Mouse (Mus musculus) gastrocnemius, adult 8-10 months (tissue): ENCODE results near the gene Itih4. TPM values are rescaled to one million over a fixed set of nuclear protein-coding genes. Genes with fewer than 3 reads are reported as not detected.

Experiments
- DNase-seq, 2 experiments: peaks; one replicate each; pipeline ENCODE4 v3.0.0; 2022; ENCODE audit warnings: low spot score in 2 of 2
- total RNA-seq, 4 experiments: library from RNA; stranded (reverse); gene quantifications; 2 replicates each; pipeline ENCODE4 v1.2.4; 2022

Itih4 gene
- total RNA-seq = under 1 TPM in 1 of 4 experiments, not detected in 3; 0.48 TPM

DNA sequence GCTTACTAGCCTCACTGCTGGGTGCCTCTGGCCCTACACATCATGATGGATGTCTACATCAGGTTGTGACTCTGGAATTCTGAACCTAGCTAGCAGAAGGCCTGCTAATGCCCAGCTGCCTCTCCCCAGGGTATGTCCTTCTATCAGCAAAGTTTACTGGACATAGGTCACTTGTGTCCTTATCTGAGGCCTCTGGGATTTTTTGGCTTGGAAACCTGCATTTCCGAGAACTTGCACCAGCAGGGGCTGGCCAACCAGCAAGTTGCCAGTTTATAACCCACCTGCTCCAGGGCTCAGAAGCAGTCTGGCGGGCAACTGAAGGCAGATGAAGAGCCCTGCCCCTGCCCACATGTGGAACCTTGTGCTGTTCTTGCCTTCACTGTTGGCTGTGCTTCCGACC, at the start of gene Itih4:
Gene Itih4 (plus strand): TSS at position 273 of the 400 bp plus-strand sequence.
- no peak for DNase-seq

GRCm38 (mm10) chr14:30837416-30837996, 48.8 kb upstream of the Itih4 start:
- DNase-seq = no peak

DNA sequence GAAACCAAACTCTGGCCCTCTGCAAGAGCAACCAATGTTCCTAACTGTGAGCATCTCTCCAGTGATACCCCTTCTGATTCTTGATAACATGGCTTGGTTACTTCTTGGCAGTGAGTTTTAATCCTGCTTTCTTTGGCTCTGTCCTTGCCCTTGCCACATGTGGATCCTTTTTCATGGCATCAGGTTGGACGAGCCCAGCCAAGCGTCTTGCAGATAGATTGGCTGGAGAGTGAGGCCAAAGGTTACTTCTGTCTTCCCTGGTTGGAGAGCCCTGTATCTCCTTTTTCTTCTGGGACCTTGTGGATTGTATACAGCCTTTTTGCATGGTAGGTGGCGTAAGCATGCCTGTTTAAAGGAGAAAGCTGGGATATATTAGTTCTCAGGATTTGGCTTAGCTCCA, 42.6 kb upstream of the Itih4 start:
- no peak for DNase-seq

GRCm38 (mm10) chr14:30850504-30850903, 35.8 kb upstream of the Itih4 start:
- no peak for DNase-seq

- no peak for DNase-seq
Observed at GRCm38 (mm10) chr14:30852325-30852724, 34.0 kb upstream of the Itih4 start.

DNA sequence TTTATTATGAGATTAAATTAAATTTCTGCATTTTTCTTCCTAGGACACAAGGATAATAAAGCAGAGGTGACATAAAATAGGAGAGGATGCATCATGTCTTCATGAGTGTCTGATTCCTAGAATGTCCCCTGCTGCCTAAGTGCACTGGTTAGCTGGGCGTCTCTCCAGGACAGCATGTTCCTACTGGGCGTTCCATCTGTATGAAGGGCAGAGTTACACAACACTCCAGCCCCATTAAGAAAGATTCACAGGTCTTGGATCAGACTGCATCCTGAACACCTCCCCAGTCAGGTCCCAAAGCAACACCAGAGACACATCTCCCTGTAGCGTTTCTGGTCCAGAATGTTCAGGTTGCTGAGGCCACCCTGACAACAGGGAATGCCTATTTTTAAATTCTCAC, 31.0 kb upstream of the Itih4 start:
- peak; percentile 53 to 61 for DNase-seq

DNA sequence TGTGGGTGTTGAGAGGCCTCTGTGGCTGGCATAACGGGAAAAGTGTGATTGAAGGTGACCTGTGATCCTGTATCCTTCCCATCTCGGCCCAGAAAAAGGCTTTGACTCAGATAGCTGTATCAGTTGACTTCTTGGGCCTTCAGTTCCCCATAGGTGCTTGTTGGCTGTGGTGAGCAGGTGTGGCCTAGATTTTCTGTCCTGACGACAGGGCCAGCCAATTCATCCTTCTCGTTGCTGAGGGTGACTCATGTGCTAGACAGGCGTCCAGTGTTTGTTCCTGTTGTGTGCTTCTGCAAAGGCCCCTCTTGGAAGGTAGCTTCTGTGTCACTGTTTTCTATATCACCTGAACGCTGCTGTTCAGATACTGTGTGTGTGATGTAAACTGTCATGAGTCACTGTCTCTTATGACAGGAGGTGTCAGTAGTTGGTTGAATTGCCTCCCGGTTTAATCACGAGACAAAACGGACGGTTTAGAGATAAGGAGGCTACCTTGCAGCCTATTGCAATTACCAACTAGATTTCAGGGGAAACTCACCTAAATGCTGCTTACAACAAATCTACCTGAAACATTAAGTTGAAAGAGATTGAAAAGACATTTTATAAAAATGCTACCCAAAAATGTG, 29.3 kb upstream of the Itih4 start:
- no peak for DNase-seq

GRCm38 (mm10) chr14:30857990-30858389, 28.3 kb upstream of the Itih4 start:
- DNase-seq = no peak

DNA sequence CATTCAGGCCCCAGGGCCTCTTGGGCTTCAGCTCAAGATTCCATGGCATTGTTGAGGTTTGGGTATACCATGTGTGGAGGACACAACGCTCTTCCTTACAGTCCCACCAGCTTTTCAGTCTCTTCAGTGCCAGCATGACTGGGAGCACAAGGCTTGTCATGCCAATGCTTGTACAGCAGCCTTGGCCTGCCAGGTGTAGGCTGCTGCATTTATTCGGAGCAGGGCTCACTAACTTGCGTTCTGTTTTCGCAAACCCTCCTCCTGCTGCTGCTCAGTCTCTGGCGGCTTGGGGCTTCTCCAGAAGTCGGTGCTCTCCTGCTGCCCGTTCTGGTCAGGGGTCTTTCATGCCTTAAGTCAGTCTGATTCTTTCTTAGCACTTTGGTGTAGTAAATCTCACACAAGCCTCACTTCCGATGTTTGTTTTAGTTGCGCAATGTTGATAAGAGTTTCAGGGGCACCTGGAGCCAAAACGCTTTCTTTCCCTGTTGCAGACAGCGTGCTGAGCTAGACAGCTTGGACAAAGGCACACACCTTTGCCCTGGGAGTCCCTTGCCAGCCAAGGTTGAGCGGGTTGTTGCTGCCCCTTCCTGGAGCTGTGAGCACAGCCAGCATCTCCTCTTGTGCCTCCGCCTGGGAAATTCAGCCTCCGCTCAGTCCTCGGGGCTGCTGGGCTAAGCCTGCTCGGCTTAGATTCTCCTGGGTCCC, 24.7 kb upstream of the Itih4 start:
- DNase-seq = no peak

DNA sequence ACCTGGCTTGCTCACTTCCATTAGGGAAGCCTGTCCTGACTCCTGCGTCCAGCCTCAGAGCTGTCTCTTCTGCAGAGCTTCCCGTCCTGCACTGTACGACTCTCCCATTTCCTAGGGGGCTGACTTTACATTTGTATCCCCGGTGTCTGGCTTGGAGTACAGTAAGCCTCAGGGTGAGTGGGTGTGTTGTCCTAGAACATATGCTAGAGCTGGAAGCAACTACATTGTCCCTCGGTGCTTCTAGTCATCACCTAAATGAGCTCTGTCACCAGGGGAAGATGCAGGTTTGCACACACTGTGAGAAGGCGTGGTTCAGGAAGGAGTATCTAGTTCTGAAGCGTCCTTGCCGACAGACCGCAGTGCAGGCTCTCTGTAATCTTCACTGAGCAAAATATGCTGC, 23.9 kb upstream of the Itih4 start:
- no peak for DNase-seq

- no peak for DNase-seq
Observed at GRCm38 (mm10) chr14:30865311-30865710, 21.0 kb upstream of the Itih4 start.

- DNase-seq = peak; percentile 71 to 81
Observed at GRCm38 (mm10) chr14:30867042-30867441, 19.2 kb upstream of the Itih4 start.

DNA sequence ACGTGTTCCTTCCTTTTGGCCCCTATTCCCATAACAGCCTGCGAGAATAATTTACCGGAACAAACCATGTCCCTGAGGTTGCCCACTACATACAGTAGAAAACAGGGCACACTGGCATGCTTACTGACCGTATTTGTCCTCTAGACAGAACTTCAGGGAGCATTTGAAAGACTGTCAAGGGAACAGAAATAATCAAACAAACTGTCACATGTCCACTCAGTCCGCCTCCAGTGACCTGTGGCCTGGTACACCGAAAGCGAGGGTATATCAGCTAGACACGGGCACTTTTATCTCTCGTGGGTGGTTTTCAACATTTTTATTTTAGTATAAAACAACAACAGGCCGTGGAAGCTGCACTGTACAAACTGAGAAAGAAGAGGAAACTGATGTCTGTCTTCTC, 17.4 kb upstream of the Itih4 start:
- DNase-seq = no peak

DNA sequence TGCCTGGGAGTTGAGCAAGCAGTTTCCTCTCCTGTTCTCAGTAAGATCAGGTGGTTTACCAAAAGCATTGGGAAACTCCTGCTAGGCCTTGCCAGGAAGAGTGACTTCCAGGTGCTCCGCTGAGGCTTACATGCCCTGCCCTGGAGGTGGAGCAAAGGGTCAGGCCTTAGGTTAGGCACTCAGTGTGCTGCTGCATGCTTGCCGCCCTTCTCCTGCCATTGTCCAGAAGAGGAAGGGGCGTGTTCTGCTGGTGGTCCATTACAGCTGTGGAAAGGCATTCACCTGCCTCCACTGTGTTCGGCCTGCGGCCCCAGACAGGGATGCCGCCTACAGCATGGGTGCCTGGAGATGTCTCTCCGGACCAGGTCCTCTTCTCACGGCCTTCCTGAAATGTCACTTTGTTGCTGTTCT, 16.9 kb upstream of the Itih4 start:
- peak in 1 of 2 experiments; percentile 59 for DNase-seq

GRCm38 (mm10) chr14:30870206-30871147, 15.8 kb upstream of the Itih4 start:
- DNase-seq = peak in 1 of 2 experiments; percentile 50

DNA sequence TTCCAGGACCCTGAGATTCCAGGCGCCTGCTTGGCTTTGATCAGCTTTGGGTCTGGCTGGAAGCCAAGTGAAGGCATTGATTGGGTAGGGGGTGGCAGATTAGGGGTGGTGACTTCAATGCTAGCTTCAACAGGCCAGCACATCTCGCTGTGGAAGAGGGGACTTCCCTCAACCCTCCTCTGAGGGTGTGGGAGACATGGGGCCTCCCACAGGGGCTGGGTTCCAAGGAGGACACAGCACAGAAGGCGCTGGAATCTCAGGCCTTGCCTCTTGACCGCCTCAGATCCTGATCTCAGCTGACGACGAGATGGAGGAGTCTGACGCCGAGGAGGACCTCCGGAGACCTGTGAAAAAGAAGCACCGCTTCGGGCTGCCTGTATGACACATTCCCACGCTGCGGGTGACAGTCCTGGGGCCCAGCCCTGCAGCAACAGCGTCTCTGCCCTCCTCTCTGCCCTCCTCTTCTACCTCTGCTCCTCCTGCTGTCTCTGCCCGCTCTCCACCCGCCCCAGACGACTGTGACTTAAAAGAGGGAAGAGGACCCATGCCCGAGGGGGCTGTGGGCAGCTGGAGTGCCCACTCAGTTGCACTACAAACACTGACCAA, 12.1 kb upstream of the Itih4 start:
- no peak for DNase-seq

GRCm38 (mm10) chr14:30875130-30875865, 11.0 kb upstream of the Itih4 start:
- no peak for DNase-seq

DNA sequence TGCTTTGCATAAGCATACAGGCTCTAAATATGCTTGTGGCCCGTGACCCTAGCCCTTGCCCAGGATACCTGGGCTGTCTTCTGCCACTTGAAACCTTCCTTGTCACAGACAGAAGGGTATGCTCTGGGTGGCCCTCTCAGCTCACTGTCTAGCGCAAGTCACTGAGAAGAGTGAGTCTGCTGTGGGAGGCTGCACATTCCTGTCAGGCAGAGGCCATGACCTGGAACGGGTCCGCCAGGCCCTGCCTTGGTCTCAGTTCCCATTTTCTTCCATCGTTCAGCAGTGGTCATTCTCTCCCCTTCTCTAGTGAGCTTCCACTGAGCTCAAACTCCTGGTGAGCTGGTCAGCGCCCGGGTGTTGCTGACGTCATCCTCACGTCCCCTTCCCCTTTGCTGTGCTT, 10.3 kb upstream of the Itih4 start:
- no peak for DNase-seq

- no peak for DNase-seq
Observed at GRCm38 (mm10) chr14:30876451-30876850, 9.8 kb upstream of the Itih4 start.

GRCm38 (mm10) chr14:30877827-30878226, 8.4 kb upstream of the Itih4 start:
- no peak for DNase-seq
